Mouse (Mus musculus): Measurements from ENCODE around the gene Chrnd.

GRCm38 (mm10) chr1:87243021-87243420 lies 52.6 kb downstream of the Chrnd start:
- TF ChIP-seq CTCF (IDR thresholded peaks at IDR 0.05) (no peak), EP300 (IDR thresholded peaks at IDR 0.05) (no peak)
